Mouse (Mus musculus): ENCODE measurements around the gene Zbtb26. TPM values are rescaled to one million over a fixed set of nuclear protein-coding genes. Genes with fewer than 3 reads are reported as not detected.

Gene Zbtb26
- total RNA-seq, 2 experiments from 2014 or later: 1.2 to 5.9 TPM

Other genes with a start within 250 kb of the Zbtb26 start
- gene Olfr366, start 231.6 kb downstream of the Zbtb26 start, total RNA-seq (2015; ENCODE audit: low replicate concordance): not detected in 2 replicates
- gene Olfr366, start 231.6 kb downstream of the Zbtb26 start, total RNA-seq (2017; ENCODE audit: low replicate concordance): not detected in 2 replicates
- not detected in 2 replicates for gene Olfr368, start 116.6 kb downstream of the Zbtb26 start, total RNA-seq (2015; ENCODE audit: low replicate concordance)
- not detected in 2 replicates for gene Olfr368, start 116.6 kb downstream of the Zbtb26 start, total RNA-seq (2017; ENCODE audit: low replicate concordance)
- gene Pdcl, start 83.8 kb downstream of the Zbtb26 start, total RNA-seq (2015; ENCODE audit: low replicate concordance): 9.0 and 19.4 TPM in 2 replicates
- gene Pdcl, start 83.8 kb downstream of the Zbtb26 start, total RNA-seq (2017; ENCODE audit: low replicate concordance): 19.6 and 24.3 TPM in 2 replicates
- 40.1 and 52.1 TPM in 2 replicates for gene Rc3h2, start 20.2 kb downstream of the Zbtb26 start, total RNA-seq (2015; ENCODE audit: low replicate concordance)
- 52.0 and 64.7 TPM in 2 replicates for gene Rc3h2, start 20.2 kb downstream of the Zbtb26 start, total RNA-seq (2017; ENCODE audit: low replicate concordance)
- gene Zbtb6, start within 50 bp of the Zbtb26 start, total RNA-seq (2015; ENCODE audit: low replicate concordance): 3.3 and 7.5 TPM in 2 replicates
- 8.5 and 10.0 TPM in 2 replicates for gene Zbtb6, start within 50 bp of the Zbtb26 start, total RNA-seq (2017; ENCODE audit: low replicate concordance)
- gene Rabgap1, start 144 bp upstream of the Zbtb26 start, total RNA-seq (2015; ENCODE audit: low replicate concordance): 8.3 and 19.9 TPM in 2 replicates
- 6.2 and 12.5 TPM in 2 replicates for gene Rabgap1, start 144 bp upstream of the Zbtb26 start, total RNA-seq (2017; ENCODE audit: low replicate concordance)
- 0.58 TPM in 1 of 2 replicates, not detected in the other for gene Gpr21, start 73.2 kb upstream of the Zbtb26 start, total RNA-seq (2015; ENCODE audit: low replicate concordance)
- 0.17 TPM in 1 of 2 replicates, not detected in the other for gene Gpr21, start 73.2 kb upstream of the Zbtb26 start, total RNA-seq (2017; ENCODE audit: low replicate concordance)